Mouse (Mus musculus): ENCODE results near the gene Tcp1.
"Not testable (repeated sequence)": the region's sequence is repeated elsewhere in the genome, so short reads cannot be mapped to it uniquely, and the experiment has no call there.

The Tcp1 gene

GRCm38 (mm10) chr17:12915488-12915880 lies at the start of gene Tcp1:
TSS of gene Tcp1 (plus strand) at chr17:12915701.
- no peak for DNase-seq (ENCODE audit: low read depth)

DNA sequence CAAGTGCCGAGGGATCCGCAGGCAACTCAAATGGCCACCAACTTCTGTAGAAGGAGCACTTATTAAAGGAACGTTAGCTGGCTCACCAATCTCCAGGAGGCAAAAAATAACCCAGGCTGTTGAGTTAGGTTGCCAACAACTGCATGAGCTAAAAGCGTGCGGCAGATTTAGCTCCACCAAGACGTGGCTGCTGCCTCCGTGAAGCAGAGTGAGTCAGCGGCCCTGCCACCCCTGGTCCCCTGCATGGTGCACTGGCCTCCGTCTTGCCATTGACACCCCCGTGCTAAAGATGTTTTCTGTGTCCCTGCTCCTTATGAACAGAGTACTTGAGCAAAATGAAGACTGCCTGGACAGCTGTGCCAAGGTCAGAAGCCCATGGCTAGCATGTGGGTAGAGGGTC lies 48.6 kb upstream of the Tcp1 start:
- DNase-seq (ENCODE audit: low read depth), result no peak

GRCm38 (mm10) chr17:12868043-12868442 lies 47.5 kb upstream of the Tcp1 start, which contains the start of gene Mas1:
TSS of gene Mas1 (minus strand) at chr17:12868143.
- DNase-seq (ENCODE audit: low read depth), result no peak

DNA sequence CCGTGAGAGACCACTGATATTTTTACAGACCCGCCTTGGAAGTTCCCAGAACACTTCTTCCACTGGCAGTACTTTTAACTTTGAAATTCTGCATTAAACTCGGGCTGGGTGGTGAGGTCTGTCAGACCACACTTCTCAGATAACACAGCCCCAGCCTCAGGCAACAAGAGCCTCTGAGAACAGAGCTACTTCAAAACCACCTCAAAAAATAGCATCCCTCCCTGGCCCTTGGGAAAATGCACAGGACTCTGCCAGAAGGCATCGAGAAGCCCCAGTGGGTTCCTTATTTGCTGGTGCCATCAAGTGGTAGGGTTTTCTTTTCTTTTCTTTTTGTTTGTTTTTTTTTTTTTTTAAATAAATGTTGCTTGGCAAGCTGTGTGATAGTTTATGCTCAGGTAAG lies 46.9 kb upstream of the Tcp1 start:
- DNase-seq (ENCODE audit: low read depth), result peak; percentile 17

DNA sequence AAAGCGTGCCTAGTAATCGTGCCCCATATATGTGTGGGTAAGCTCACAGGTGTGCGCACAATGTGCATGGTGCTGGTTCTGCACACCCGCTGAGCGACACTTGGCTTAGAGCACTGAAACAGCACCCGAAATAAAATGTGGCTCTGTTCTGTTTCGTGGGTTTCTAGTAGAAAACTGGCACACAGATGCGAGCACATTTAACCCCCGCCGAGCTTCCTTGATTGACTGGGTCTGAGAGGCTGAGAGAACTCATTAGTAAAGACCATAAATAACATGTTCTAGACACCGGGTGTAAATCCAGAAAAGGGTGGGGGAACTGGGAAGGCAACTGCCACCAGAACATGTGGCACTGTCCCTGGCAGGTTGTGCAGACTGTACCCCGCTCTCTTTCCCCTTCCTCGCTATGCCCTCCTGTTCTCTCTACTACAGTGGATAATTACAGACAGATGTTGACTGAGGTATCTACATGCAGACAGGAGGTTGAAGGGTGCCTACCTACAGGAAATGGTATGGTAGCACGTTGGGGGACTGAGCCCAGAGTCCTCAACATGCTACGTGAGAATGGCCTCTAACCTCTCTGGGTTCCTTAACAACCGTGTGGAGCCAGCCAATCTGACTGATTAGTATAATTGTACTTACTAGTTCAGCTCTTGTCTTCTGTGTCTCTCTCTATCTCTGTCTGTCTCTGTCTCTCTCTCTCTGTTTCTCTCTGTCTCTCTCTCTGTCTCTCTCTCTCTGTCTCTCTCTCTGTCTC lies 43.0 kb upstream of the Tcp1 start:
- DNase-seq (ENCODE audit: low read depth), result no peak

DNA sequence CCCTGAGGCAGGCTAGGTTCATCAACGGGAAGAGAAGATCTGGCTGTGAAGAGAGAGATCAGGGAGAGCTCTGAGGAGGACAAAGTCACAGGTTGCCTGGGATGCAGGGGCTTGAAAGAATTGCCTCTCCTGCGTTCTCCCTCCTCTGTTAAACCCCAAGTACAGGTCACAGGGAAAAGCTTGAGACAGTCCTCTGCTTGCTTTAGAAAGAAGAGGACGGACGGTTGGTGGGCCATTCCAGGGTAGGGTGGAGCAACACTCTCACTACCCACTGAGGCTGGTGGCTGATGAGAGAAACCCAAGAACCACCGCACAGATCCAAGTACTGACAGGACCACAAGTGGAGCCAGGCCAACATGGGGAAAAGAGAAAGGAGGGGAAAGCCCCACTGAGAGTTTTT lies 39.8 kb upstream of the Tcp1 start, which contains the start of gene Mrgprh:
TSS of gene Mrgprh (plus strand) at position 301 of the 400 bp plus-strand sequence.
- no peak for DNase-seq (ENCODE audit: low read depth)

GRCm38 (mm10) chr17:12880178-12880577 lies 35.3 kb upstream of the Tcp1 start:
- DNase-seq (ENCODE audit: low read depth), result peak; percentile 92

DNA sequence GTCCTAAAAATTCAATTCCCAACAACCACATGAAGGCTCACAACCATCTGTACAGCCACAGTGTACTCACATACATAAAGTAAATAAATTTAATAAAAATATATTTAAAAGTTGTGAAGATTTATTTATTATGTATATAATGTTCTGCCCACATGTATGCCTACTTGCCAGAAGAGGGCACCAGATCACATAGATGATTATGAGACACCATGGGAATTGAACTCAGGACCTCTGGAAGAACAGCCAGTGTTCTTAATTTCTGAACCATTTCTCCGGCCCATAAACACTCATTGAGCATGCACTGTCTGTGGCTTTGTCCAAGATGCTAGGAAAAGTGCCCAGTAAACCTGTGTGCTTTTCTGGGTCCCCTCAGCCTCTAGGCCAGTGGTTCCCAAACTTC lies 34.3 kb upstream of the Tcp1 start:
- DNase-seq (ENCODE audit: low read depth), result peak; percentile 53

DNA sequence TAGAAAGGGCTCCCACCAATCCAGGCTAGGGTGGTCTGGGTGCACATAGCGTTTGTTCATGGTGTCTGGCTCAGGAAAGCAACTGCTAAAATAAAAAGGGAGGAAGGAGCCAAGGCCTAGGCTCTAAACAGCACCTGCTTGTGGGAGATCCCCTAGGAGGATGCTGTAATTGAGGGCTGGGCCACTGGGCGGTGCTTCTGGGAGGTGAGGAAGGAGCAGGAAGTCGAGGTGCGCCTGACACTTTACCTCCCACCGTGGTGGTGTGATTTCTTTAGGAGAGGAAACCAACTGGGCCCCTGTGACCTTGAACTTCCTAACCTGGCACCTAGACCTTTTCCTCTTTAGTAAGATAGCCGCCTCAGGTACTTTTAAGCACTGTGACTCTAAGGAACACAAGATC lies 28.9 kb upstream of the Tcp1 start:
- DNase-seq (ENCODE audit: low read depth), result no peak

DNA sequence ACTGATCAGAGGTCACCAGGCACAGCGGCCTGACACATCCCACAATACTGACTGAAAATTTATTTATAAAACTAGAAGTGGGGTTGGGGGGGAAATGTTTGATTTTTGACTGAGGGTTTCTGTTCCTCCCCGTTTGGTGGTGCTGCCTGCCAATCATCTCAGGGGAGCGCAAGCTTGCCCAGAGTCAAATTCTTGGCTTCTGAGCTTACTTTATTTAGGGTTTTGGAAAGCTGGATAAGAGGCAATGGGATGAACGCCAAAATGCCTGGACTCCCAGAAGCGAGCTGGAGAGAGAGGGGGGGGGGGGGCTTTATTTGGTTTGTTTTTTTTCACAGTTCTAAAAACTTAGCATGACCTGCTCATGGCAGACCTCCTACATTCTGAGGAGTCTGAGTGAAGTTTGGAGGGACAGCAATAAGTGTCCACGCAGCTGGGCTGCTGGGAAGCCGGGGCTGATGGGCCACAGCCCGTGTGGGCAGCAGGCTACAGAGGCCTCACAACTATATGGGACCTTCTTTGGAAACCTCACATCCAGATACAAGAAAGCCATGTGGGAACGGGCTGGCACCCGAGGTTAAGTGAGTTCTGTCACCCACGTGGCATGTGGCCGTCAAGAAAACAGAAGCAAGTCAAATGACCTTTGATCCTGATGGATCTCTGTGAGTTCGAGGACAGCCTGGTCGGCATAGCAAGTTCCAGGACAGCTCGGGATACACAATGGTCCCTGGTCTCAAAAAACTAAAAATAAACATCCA lies 28.3 kb upstream of the Tcp1 start:
- DNase-seq (ENCODE audit: low read depth), result peak; percentile 81

DNA sequence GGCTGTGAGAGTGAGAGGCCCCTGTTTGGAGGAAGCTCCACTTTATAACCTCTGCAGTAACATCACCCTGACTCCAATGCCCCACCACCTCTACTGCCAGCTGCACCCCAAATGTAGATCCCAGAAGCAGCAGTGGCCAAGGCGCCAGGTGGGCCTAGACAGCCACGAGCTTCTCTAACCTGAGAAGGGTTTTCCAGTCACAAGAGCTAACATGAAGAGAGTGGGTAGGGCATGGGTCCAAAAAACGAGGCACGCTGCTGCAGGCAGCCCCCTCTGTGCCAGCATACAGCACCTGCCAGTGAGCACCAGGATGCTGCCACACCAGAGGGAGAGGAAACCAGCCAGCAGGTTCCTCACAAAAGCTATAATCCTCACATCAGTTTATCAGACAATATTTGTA lies 24.4 kb upstream of the Tcp1 start:
- no peak for DNase-seq (ENCODE audit: low read depth)

DNA sequence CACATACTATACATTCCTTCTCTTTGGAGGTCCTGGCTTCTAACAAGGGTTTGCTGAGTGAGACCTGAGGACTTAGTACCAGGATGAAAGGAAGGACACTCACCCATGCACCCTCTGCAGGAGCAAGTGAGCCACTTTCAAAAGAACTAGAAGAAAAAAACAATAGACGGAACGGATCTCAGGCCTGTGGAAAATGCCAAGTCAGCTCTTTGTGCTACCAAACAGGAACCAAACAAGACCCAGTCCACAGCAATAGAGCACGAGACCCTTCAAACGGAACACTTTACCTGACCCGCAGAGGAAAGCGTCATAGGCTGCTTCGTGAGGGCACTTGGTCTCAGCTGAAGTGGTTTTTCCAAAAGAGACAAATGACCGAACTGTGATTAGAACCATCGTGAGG lies 23.5 kb upstream of the Tcp1 start:
- DNase-seq (ENCODE audit: low read depth), result no peak

- DNase-seq (ENCODE audit: low read depth), result no peak
Observed at GRCm38 (mm10) chr17:12897674-12898073, 17.8 kb upstream of the Tcp1 start.

- not testable (repeated sequence) for DNase-seq (ENCODE audit: low read depth)
Observed at GRCm38 (mm10) chr17:12898607-12899006, 16.9 kb upstream of the Tcp1 start.

- no peak for DNase-seq (ENCODE audit: low read depth)
Observed at GRCm38 (mm10) chr17:12902291-12902690, 13.2 kb upstream of the Tcp1 start.

- no peak for DNase-seq (ENCODE audit: low read depth)
Observed at GRCm38 (mm10) chr17:12903372-12904333, 11.8 kb upstream of the Tcp1 start.

GRCm38 (mm10) chr17:12904349-12904748 lies 11.2 kb upstream of the Tcp1 start:
- no peak for DNase-seq (ENCODE audit: low read depth)

DNA sequence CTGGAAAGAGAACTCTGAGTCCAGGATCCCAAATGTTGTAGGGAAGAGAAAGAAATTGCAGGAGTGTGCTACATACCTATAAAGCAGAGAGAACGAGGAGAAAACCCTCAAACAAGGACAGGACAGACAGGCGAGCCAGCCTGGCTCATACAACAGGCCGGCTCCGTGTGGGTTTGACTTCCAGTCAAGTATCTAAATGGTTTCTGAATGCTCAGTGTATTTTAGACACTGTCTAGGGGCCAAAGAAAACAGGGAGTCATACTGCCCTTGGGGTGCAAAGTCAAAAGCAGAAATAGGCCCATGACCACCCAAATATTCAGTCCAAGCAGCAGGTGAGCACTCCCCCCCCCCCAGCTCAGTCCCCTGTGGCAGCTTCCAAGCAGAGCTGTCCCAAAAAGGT lies 9.7 kb upstream of the Tcp1 start:
- no peak for DNase-seq (ENCODE audit: low read depth)

- DNase-seq (ENCODE audit: low read depth), result peak; percentile 28
Observed at GRCm38 (mm10) chr17:12906436-12906835, 9.1 kb upstream of the Tcp1 start.

GRCm38 (mm10) chr17:12909361-12910280 lies 5.9 kb upstream of the Tcp1 start, which contains the start of gene Pnldc1:
TSS of gene Pnldc1 (minus strand) at chr17:12910230.
- no peak for DNase-seq (ENCODE audit: low read depth)

GRCm38 (mm10) chr17:12910391-12910790 lies 5.1 kb upstream of the Tcp1 start:
- no peak for DNase-seq (ENCODE audit: low read depth)

All from NIH3T3 (cell line).